Mouse (Mus musculus): ENCODE results near the gene Abcb7.

Abcb7 gene

GRCm38 (mm10) chrX:104413183-104413983, at the start of gene Abcb7:
Abcb7 (minus strand) TSS chrX:104413856.
- DNase-seq, result peak; percentile 89

GRCm38 (mm10) chrX:104461755-104462154, 48.1 kb upstream of the Abcb7 start:
- DNase-seq, result peak; percentile 13

GRCm38 (mm10) chrX:104452433-104452832, 38.8 kb upstream of the Abcb7 start:
- no peak for DNase-seq

DNA sequence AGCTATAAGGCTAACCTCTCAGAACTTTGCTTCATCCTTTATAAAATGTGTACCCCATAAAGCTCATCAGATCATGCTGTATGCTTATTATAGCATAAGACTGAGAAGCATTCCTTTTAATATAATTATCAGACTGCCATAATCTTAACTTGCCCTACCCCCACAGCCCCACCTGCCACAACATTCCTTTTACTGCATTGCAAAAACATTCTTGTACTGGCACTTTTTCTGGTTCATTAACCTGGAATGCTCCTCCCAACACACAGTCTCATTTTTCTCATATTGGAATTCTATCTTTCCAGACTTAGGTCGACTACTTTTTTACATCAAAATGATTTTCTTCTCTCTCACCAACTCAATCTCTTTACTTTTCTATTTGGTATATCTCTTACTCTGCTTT, 19.8 kb upstream of the Abcb7 start:
- peak; percentile 23 for DNase-seq

- no peak for DNase-seq
Measured at GRCm38 (mm10) chrX:104428108-104428507, 14.5 kb upstream of the Abcb7 start.

DNA sequence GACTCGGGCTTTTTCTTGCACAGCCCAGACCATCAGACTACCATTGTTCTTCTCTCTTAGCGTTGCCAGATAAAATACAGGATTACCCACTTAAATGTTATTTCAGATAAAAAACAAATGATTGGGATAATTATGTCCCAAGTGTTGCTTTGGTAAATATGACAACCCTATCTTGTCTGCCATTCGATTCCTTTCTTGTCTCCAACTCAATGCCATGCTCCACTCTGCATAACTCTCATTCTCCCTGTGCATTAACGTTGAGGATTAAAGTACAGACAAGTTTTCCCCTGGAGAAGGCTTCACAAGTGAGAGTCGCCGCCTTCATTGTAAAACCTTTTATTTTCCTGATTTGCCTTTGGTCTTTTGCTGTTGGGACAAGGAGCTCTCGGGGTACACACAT, 339 bp upstream of the Abcb7 start:
- no peak for DNase-seq

DNA sequence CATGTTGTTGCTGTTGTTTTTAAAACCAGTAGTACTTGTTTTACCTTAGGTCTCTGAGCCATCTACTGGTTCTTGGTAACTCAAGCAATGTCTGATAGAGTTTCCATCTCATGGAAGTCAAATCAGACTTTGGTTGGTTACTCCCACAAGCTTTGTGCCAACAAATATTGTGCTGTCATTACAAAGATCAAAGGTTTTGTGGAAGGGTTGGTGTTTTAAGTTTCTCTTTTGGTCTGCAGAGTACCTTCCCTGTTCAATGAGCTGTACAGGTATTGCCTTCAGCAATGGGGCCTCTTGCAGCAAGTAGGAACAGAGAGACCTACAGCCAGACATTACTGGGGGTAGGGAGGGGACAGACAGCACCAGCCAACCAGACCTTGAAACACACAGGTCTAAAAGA, 5.5 kb downstream of the Abcb7 start:
- no peak for DNase-seq

- peak; percentile 9 for DNase-seq
Measured at GRCm38 (mm10) chrX:104402463-104402862, 11.2 kb downstream of the Abcb7 start.

GRCm38 (mm10) chrX:104401134-104401533, 12.5 kb downstream of the Abcb7 start:
- no peak for DNase-seq

- DNase-seq, result no peak
Measured at GRCm38 (mm10) chrX:104397526-104397925, 16.1 kb downstream of the Abcb7 start.

DNA sequence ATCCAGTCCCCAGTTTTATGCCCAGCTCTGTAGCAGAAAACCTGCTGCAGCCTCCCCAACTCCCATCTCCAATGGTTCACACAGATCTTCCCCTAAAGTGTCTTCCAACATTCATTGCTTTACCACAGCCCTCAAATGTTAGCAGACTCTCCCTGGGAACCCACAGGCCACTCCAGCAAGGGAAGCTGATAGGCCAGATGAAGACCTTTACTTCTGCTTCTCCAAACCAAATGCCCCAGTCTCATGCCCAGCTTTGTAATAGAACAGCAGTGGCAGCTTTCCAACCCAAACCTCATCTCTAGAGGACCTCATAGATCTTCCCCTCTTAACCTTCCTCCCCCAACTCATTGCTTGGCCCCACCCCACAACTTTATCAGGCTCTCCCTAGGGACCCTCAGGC, 54.0 kb downstream of the Abcb7 start:
- DNase-seq, result no peak

GRCm38 (mm10) chrX:104355842-104356241, 57.8 kb downstream of the Abcb7 start:
- DNase-seq, result no peak

GRCm38 (mm10) chrX:104348146-104348545, 65.5 kb downstream of the Abcb7 start:
- DNase-seq, result peak; percentile 30

DNA sequence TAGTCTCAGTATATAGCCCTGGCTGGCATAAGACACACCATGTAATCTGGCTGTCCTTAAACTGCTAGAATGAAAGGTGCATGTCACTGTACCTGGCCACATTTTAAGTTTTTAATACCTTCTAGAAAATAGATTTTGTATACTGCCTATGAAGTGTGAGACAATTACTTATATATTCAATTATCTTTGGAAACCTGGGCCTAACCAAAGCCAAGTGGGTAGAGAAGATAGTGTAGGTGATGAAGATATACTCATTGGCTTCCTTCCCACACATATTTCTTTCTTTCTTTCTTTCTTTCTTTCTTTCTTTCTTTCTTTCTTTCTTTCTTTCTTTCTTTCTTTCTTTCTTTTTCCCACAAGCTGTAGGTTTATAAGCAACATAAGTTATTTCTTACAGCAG, 121.9 kb downstream of the Abcb7 start:
- no peak for DNase-seq

- no peak for DNase-seq
Measured at GRCm38 (mm10) chrX:104279828-104280227, 133.8 kb downstream of the Abcb7 start.

- DNase-seq, result no peak
Measured at GRCm38 (mm10) chrX:104264371-104264770, 149.3 kb downstream of the Abcb7 start.

GRCm38 (mm10) chrX:104262468-104262867, 151.2 kb downstream of the Abcb7 start:
- DNase-seq, result no peak

GRCm38 (mm10) chrX:104256561-104256960, 157.1 kb downstream of the Abcb7 start:
- no peak for DNase-seq

All from kidney, postnatal 14 days (tissue).